Comparison of ENCODE assay signal across 14 mouse cellular contexts in genomic region chr19:57606351-57606750, GRCm38 (mm10).
"Had no signal": no experiment of that assay in that cellular context is flagged by ENCODE, and none has a peak within 500 bp of the region (broad histone marks: within the 10 kb centered on the region; RNA-seq: fewer than 3 reads in every experiment).

No protein-coding gene starts in this region.

- H3K27ac ChIP-seq: left cerebral cortex, adult 2 months; liver, embryonic 15.5 days; lung, embryonic 15.5 days; macrophage; midbrain, embryonic 12.5 days; neural tube, embryonic 15.5 days had no signal

- H3K9ac ChIP-seq: liver, embryonic 15.5 days; lung, embryonic 15.5 days; midbrain, embryonic 12.5 days; neural tube, embryonic 15.5 days had no signal

- H3K27me3 ChIP-seq: lung, embryonic 15.5 days; midbrain, embryonic 12.5 days; neural tube, embryonic 15.5 days had no signal

- H3K4me3 ChIP-seq: left cerebral cortex, adult 2 months; liver, embryonic 15.5 days; lung, embryonic 15.5 days; megakaryocyte, embryonic 14.5 days; midbrain, embryonic 12.5 days; neural tube, embryonic 15.5 days had no signal

- ATAC-seq: midbrain, embryonic 16.5 days had no signal

- DNase-seq: kidney, adult 8-10 months; kidney, postnatal 25 days; lung, postnatal 14 days; right cerebral cortex, adult 18-20 months; right cerebral cortex, postnatal 25 days had no signal

- H3K4me2 ChIP-seq: liver, embryonic 11.5 days; liver, embryonic 15.5 days; lung, embryonic 15.5 days; midbrain, embryonic 12.5 days; neural tube, embryonic 15.5 days had no signal

- H3K9me3 ChIP-seq: liver, embryonic 15.5 days; lung, embryonic 15.5 days; megakaryocyte, embryonic 14.5 days; midbrain, embryonic 12.5 days; neural tube, embryonic 15.5 days had no signal

- H3K36me3 ChIP-seq: liver, embryonic 15.5 days; lung, embryonic 15.5 days; midbrain, embryonic 12.5 days; neural tube, embryonic 15.5 days had no signal
